Mouse (Mus musculus) limb, embryonic 15.5 days (tissue): ENCODE measurements around the gene Mtfp1. TPM values are rescaled to one million over a fixed set of nuclear protein-coding genes. Genes with fewer than 3 reads are reported as not detected.
"Not testable (repeated sequence)": the region's sequence is repeated elsewhere in the genome, so short reads cannot be mapped to it uniquely, and the experiment has no call there.

Experiments used
- ATAC-seq: fragments of 200-750 bp; cut with Nextera tagmentation; 2 replicates; pipeline ENCODE4 v1.8.0; 2017; ENCODE audit warnings: low read depth, moderate TSS enrichment; ENCODE audit not compliant: insufficient number of reproducible peaks, low FRiP score, low TSS enrichment
- H3K27ac ChIP-seq: fragments of 300-500 bp; sonication (generic); 2 replicates; pipeline ENCODE4 v1.5.1; 2015; ENCODE audit warnings: moderate library complexity, mild to moderate bottlenecking, inconsistent platforms
- H3K27me3 ChIP-seq: fragments of 300-500 bp; sonication (generic); 2 replicates; pipeline ENCODE4 v1.6.1; 2015; ENCODE audit warnings: inconsistent platforms
- H3K36me3 ChIP-seq: fragments of 300-500 bp; sonication (generic); 2 replicates; pipeline ENCODE4 v1.6.1; 2015; ENCODE audit warnings: inconsistent platforms
- H3K4me1 ChIP-seq: fragments of 300-500 bp; sonication (generic); 2 replicates; pipeline ENCODE4 v1.6.1; 2015; ENCODE audit warnings: inconsistent platforms
- H3K4me2 ChIP-seq: fragments of 300-500 bp; sonication (generic); 2 replicates; pipeline ENCODE4 v1.6.1; 2015; ENCODE audit warnings: mild to moderate bottlenecking, inconsistent platforms
- H3K4me3 ChIP-seq: fragments of 300-500 bp; sonication (generic); 2 replicates; pipeline ENCODE4 v1.5.1; 2015; ENCODE audit warnings: mild to moderate bottlenecking, inconsistent platforms
- H3K9ac ChIP-seq: fragments of 300-500 bp; sonication (generic); 2 replicates; pipeline ENCODE4 v1.6.1; 2015; ENCODE audit warnings: inconsistent platforms
- H3K9me3 ChIP-seq: fragments of 300-500 bp; sonication (generic); 2 replicates; pipeline ENCODE4 v1.6.1; 2016; ENCODE audit warnings: inconsistent platforms
- WGBS: fragments of 180-500 bp; shearing (Covaris S2); methylation state at CpG from one replicate; pipeline ENCODE4 v1.1.7; 2015; 5-methylcytosine and 5-hydroxymethylcytosine counted together
- polyA plus RNA-seq: library from polyadenylated mRNA; unstranded; fragments of >200 nt; fragmentation: Nextera tagmentation; extraction: Ambion mirVana; gene quantifications from 2 replicates; pipeline ENCODE4 v1.2.1, GENCODE M21; 2015

Mtfp1 gene
- polyA plus RNA-seq = 5.5 and 6.1 TPM in 2 replicates

- peak within 1 kb of the TSS; percentile 37 for H3K9ac ChIP-seq
- 7% methylated on average over 31 of the region's 34 CpGs for WGBS
- peak within 1 kb of the TSS; percentile 91 for H3K27ac ChIP-seq
- peak within 1 kb of the TSS; percentile 58 for H3K4me3 ChIP-seq
- ATAC-seq = no peak
- no peaks in the 10 kb centered on the region for H3K27me3 ChIP-seq
- peak within 1 kb of the TSS; percentile 85 for H3K4me2 ChIP-seq
- H3K9me3 ChIP-seq = no peaks in the 10 kb centered on the region
- H3K36me3 ChIP-seq = peaks cover 3% of the 10 kb centered on the region; the same call in 1 of the 2 replicates
- peaks cover 27% of the 10 kb centered on the region for H3K4me1 ChIP-seq
Measured at GRCm38 (mm10) chr11:4095171-4096053, at the start of gene Mtfp1. Gene Mtfp1 (minus strand): TSS chr11:4095445.

DNA sequence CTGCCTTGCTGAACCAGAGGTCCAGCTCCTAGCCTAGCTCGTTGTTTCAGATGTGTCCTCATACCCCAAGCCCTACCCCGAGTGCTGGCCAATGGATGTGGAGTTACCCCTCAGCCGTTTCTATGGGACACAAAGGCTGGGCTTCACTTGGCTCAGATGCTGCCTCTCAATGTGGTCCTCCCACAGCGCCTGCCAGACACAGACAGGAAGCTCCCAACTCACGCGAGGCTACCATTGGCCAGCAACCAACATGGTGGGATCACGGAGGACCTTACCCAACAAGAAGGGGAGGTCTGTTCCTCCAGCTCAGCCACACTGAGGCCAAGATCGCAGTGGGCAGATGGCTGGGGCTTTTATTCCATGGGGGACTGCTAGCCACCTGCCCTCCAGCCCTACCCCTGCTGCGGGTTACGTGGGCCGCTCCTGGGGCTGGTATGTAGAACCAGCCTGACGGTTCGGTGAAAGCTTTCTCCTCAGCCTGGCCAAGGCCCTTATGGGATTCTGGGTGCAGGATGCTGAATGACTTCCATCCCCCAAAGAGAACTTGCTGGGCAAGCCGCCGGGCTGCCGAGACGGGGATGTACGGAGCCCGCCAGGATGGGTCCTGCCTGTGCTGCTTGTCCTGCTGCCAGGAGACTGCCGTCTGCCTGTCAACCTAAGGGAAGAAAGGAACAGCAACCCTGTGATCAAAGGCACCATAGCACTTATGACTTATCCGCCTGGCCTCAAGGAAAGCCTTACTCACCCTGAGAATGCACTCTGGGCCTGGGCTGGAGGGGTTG lies 48.2 kb upstream of the Mtfp1 start:
- H3K9me3 ChIP-seq = no peaks in the 10 kb centered on the region
- 0 out of 2 replicates have a peak overlapping the region, but pooled peaks have one; percentile 11 for H3K9ac ChIP-seq
- 88% methylated on average over 21 of the region's 21 CpGs for WGBS
- H3K4me2 ChIP-seq = no peak overlapping the region
- H3K36me3 ChIP-seq = peaks cover 95% of the 10 kb centered on the region
- H3K4me1 ChIP-seq = no peaks in the 10 kb centered on the region
- ATAC-seq = no peak
- no peak overlapping the region for H3K27ac ChIP-seq
- no peaks in the 10 kb centered on the region for H3K27me3 ChIP-seq
- H3K4me3 ChIP-seq = no peak overlapping the region

DNA sequence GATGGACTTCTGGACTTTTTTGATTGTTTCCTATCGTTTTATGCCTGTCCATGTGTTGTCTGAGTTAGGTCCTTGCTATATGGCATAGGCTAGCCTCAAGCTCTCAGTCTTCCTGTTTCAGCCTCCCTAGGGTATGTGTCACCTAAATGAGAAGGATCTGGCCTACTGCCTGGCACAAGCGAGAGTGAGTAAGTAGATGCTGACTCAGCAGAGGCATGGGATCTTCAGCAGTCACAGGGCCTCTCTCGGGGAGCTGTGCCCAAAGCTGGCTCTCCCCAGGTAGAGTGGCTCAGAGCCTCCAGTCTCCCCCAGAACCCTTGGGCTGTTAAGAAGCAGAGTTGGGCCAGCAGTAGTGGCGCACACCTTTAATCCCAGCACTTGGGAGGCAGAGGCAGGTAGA lies 47.1 kb upstream of the Mtfp1 start:
- Histone ChIP-seq H3K36me3 (peaks cover 95% of the 10 kb centered on the region), H3K9me3 (no peaks in the 10 kb centered on the region), H3K4me3 (no peak overlapping the region), H3K9ac (no peak overlapping the region), H3K4me2 (no peak overlapping the region), H3K4me1 (no peaks in the 10 kb centered on the region), H3K27me3 (no peaks in the 10 kb centered on the region), H3K27ac (no peak overlapping the region)
- no peak for ATAC-seq
- WGBS = 86% methylated on average over 4 of the region's 4 CpGs

- Histone ChIP-seq H3K9me3 (no peaks in the 10 kb centered on the region), H3K9ac (no peak overlapping the region), H3K36me3 (peaks cover 91% of the 10 kb centered on the region), H3K4me3 (no peak overlapping the region), H3K4me2 (no peak overlapping the region), H3K4me1 (peaks cover 8% of the 10 kb centered on the region), H3K27ac (no peak overlapping the region), H3K27me3 (no peaks in the 10 kb centered on the region)
- ATAC-seq = no peak
Measured at GRCm38 (mm10) chr11:4141505-4141904, 46.3 kb upstream of the Mtfp1 start.

GRCm38 (mm10) chr11:4138964-4139363 lies 43.7 kb upstream of the Mtfp1 start:
- Histone ChIP-seq H3K4me3 (no peak overlapping the region), H3K9ac (no peak overlapping the region), H3K27ac (no peak overlapping the region), H3K36me3 (peaks cover 71% of the 10 kb centered on the region), H3K4me1 (peaks cover 20% of the 10 kb centered on the region), H3K4me2 (no peak overlapping the region), H3K27me3 (no peaks in the 10 kb centered on the region), H3K9me3 (no peaks in the 10 kb centered on the region)
- WGBS = 69% methylated on average over 2 of the region's 2 CpGs
- ATAC-seq = no peak

DNA sequence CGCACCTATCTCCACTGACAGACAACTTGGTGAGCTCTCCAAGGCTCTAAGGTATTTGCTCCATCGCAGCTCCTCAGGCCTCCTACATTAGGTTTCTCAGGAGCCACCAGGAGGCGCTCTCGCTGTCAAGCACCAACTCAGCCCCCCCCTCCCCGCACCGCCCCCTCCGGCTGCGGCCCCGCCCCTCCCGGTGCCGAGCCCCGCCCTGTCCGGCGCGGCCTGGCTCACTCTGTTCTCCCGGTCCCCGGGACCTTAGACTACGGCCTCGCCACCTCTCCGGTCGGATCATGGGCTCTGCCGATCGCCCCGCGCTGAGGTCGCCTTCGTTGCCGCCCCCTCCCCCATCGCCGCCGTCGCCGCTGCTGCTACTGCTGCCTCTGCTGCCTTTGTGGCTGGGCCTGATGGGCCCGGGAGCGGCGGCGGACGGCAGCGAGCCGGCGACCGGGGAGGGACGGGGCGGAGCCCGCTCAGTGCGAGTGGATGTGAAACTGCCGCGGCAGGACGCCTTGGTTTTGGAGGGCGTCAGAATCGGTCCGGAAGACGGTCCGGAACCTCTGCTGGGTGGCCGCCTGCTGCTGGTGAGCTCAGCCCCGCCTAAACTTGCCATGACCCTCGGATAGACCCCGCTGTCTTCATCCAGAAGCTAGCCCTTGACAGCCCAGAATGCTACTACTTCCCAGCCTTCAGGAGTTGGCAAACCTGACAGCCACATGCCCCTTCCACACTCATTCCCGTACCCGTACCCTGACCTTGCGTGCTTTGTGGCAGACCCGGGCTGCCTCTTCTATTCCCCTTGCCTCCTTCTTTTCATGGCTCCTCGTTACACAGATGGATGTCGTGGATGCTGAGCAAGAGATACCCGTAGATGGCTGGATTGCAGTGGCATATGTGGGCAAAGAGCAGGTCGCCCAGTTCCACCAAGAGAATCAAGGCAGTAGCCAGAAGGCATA lies 40.0 kb upstream of the Mtfp1 start, which contains the start of gene Rnf215:
Gene Rnf215 (plus strand): TSS at position 217 of the 950 bp plus-strand sequence.
- 1% methylated on average over 63 of the region's 66 CpGs for WGBS
- no peaks in the 10 kb centered on the region for H3K27me3 ChIP-seq
- H3K36me3 ChIP-seq = peaks cover 34% of the 10 kb centered on the region
- no peaks in the 10 kb centered on the region for H3K9me3 ChIP-seq
- H3K4me3 ChIP-seq = peak within 1 kb of the TSS; percentile 90
- H3K4me2 ChIP-seq = peak within 1 kb of the TSS; percentile 74
- H3K9ac ChIP-seq = peak within 1 kb of the TSS; percentile 99
- peaks cover 20% of the 10 kb centered on the region for H3K4me1 ChIP-seq
- peak within 1 kb of the TSS; percentile 82 for H3K27ac ChIP-seq
- peak; percentile 82 for ATAC-seq

DNA sequence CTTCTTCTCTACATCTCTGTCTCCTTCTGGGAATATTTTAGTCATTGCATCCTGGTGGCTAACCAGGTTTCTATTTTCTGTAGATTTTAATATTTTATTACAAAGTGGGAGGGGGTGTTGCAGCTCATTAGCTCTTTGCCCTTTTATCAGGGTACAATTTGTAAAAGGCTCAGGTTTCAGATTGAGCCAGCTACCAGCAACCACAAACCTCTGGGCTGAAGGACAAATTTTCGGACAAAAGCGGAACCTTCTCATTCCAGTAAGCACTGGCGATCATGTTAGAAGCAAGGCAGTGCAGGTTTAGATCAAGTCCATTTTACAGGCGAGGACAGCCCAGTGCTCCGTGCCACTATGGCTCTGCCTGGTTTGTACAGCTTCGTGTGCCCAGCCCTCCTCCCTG lies 39.2 kb upstream of the Mtfp1 start:
- H3K9me3 ChIP-seq = no peaks in the 10 kb centered on the region
- no peak overlapping the region for H3K9ac ChIP-seq
- no peak overlapping the region for H3K27ac ChIP-seq
- peaks cover 25% of the 10 kb centered on the region for H3K36me3 ChIP-seq
- H3K4me3 ChIP-seq = peak overlapping the region; percentile 90; the same call in 1 of the 2 replicates
- peaks cover 20% of the 10 kb centered on the region for H3K4me1 ChIP-seq
- no peak overlapping the region for H3K4me2 ChIP-seq
- WGBS = 49% methylated on average over 6 of the region's 6 CpGs
- ATAC-seq = no peak
- H3K27me3 ChIP-seq = no peaks in the 10 kb centered on the region

- 56% methylated on average over 3 of the region's 3 CpGs for WGBS
- Histone ChIP-seq H3K9me3 (no peaks in the 10 kb centered on the region), H3K4me2 (no peak overlapping the region), H3K36me3 (peaks cover 16% of the 10 kb centered on the region), H3K9ac (no peak overlapping the region), H3K4me3 (no peak overlapping the region), H3K4me1 (peaks cover 20% of the 10 kb centered on the region), H3K27me3 (no peaks in the 10 kb centered on the region), H3K27ac (no peak overlapping the region)
- ATAC-seq = no peak
Measured at GRCm38 (mm10) chr11:4133450-4133849, 38.2 kb upstream of the Mtfp1 start.

DNA sequence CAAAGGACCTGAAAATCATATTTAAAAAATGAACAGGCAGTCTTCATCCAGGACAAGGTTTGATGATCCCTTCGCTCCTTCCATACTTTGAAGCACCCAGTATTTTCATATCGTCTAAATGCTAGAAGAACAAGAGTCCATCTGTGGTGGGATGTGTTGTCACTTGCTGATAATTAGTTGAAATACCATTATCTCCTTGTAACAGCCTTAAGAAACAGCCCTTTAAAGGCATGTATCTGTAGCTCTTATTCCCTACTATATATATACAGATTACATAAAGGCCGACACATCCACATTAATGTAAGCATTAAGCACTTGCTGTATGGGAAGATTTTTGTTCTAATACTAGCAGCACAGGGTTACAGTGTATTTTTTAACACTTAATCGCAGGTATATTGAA lies 33.2 kb upstream of the Mtfp1 start:
- H3K4me2 ChIP-seq, H3K27me3 ChIP-seq, H3K27ac ChIP-seq, H3K4me1 ChIP-seq, H3K4me3 ChIP-seq, ATAC-seq, H3K9me3 ChIP-seq, H3K9ac ChIP-seq, H3K36me3 ChIP-seq: not testable (repeated sequence)
- 89% methylated on average over 4 of the region's 4 CpGs for WGBS

- Histone ChIP-seq H3K27me3 (no peaks in the 10 kb centered on the region), H3K9me3 (no peaks in the 10 kb centered on the region), H3K4me3 (no peak overlapping the region), H3K27ac (no peak overlapping the region), H3K9ac (no peak overlapping the region), H3K4me2 (no peak overlapping the region), H3K36me3 (no peaks in the 10 kb centered on the region), H3K4me1 (no peaks in the 10 kb centered on the region)
- ATAC-seq = no peak
- WGBS = 87% methylated on average over 1 of the region's 1 CpGs
Measured at GRCm38 (mm10) chr11:4127059-4127458, 31.8 kb upstream of the Mtfp1 start.

- WGBS = 59% methylated on average over 5 of the region's 5 CpGs
- H3K4me1 ChIP-seq = peaks cover 3% of the 10 kb centered on the region; the same call in 1 of the 2 replicates
- H3K36me3 ChIP-seq = no peaks in the 10 kb centered on the region
- peaks cover 10% of the 10 kb centered on the region; the same call in 1 of the 2 replicates for H3K27me3 ChIP-seq
- no peak overlapping the region for H3K27ac ChIP-seq
- no peak overlapping the region for H3K4me3 ChIP-seq
- H3K9me3 ChIP-seq = no peaks in the 10 kb centered on the region
- H3K4me2 ChIP-seq = no peak overlapping the region
- no peak overlapping the region for H3K9ac ChIP-seq
- no peak for ATAC-seq
Measured at GRCm38 (mm10) chr11:4123922-4124321, 28.7 kb upstream of the Mtfp1 start.
